In genomic region chr7:78895021-78895652, GRCm38 (mm10) we compare ENCODE assay signal across 8 mouse cellular contexts. TPM values are rescaled to one million over a fixed set of nuclear protein-coding genes. Genes with fewer than 3 reads are reported as not detected.
DNase-seq lines count a peak whose midpoint lies in the region; ATAC-seq and TF ChIP-seq lines count a peak whose summit lies in the region.

No protein-coding gene starts in this region.

- 53% methylated on average over 13 of the region's 13 CpGs for WGBS in lung, postnatal 0 days
- WGBS in limb, embryonic 11.5 days = 56% methylated on average over 13 of the region's 13 CpGs
- WGBS in neural tube, embryonic 15.5 days = 53% methylated on average over 13 of the region's 13 CpGs

- no peaks in the 10 kb centered on the region for H3K36me3 ChIP-seq in lung, postnatal 0 days (ENCODE audit: insufficient read depth, low read length)
- H3K36me3 ChIP-seq in limb, embryonic 11.5 days (ENCODE audit: control insufficient read depth, insufficient read depth, low read length) = no peaks in the 10 kb centered on the region; the same call in 1 of the 2 replicates
- H3K36me3 ChIP-seq in neural tube, embryonic 15.5 days = no peaks in the 10 kb centered on the region

- H3K4me1 ChIP-seq in lung, postnatal 0 days (ENCODE audit: insufficient read depth, low read depth, low read length) = peaks cover 7% of the 10 kb centered on the region; the same call in 1 of the 2 replicates
- peaks cover 14% of the 10 kb centered on the region; the same call in 1 of the 2 replicates for H3K4me1 ChIP-seq in embryonic fibroblast, embryonic 13.5 days (ENCODE audit: control insufficient read depth, insufficient read depth, low read length)
- peaks cover 7% of the 10 kb centered on the region; the same call in 1 of the 2 replicates for H3K4me1 ChIP-seq in limb, embryonic 11.5 days (ENCODE audit: control insufficient read depth, insufficient read depth, low read length)
- peaks cover 24% of the 10 kb centered on the region for H3K4me1 ChIP-seq in neural tube, embryonic 15.5 days

- DNase-seq in lung, postnatal 0 days (ENCODE audit: low spot score) = no peak
- DNase-seq in lung, adult 18-20 months = no peak
- no peak for DNase-seq in limb, embryonic 11.5 days (ENCODE audit: low spot score)
- no peak for DNase-seq in embryo, embryonic 10.5 days (ENCODE audit: low spot score)
- no peak for DNase-seq in frontal cortex, postnatal 14 days (ENCODE audit: low spot score in 2 of 2)
- DNase-seq in cerebellum, postnatal 36 days = no peak

- H3K9ac ChIP-seq in lung, postnatal 0 days (replicated peaks; ENCODE audit: low read depth) = no peak overlapping the region
- H3K9ac ChIP-seq in limb, embryonic 11.5 days (ENCODE audit: low read length) = no peak overlapping the region
- H3K9ac ChIP-seq in neural tube, embryonic 15.5 days (replicated peaks) = peak overlapping the region; percentile 77

- no peak for TF ChIP-seq CTCF in lung, postnatal 0 days (IDR thresholded peaks at IDR 0.05)
- no peak for TF ChIP-seq CTCF in embryonic fibroblast, embryonic 13.5 days (IDR thresholded peaks at IDR 0.05; ENCODE audit: borderline replicate concordance, insufficient read depth, low read length)

- TF ChIP-seq EP300 in lung, postnatal 0 days (IDR thresholded peaks at IDR 0.05) = no peak; the same call in none of the 2 replicates

- H3K4me2 ChIP-seq in lung, postnatal 0 days (replicated peaks; ENCODE audit: low read depth, low read length) = peak overlapping the region; percentile 78
- H3K4me2 ChIP-seq in limb, embryonic 11.5 days (ENCODE audit: low read depth, severe bottlenecking) = peak overlapping the region; percentile 38; the same call in 1 of the 2 replicates
- peak overlapping the region; percentile 87 for H3K4me2 ChIP-seq in neural tube, embryonic 15.5 days

- no peak overlapping the region for H3K27ac ChIP-seq in lung, postnatal 0 days (ENCODE audit: low read length)
- peak overlapping the region; percentile 36; the same call in 1 of the 2 replicates for H3K27ac ChIP-seq in embryonic fibroblast, embryonic 13.5 days (ENCODE audit: insufficient read depth, low read length)
- H3K27ac ChIP-seq in limb, embryonic 11.5 days (replicated peaks; ENCODE audit: low read depth, low read length) = no peak overlapping the region
- peak overlapping the region; percentile 64; the same call in 1 of the 2 replicates for H3K27ac ChIP-seq in neural tube, embryonic 15.5 days (replicated peaks)

- no peak for ATAC-seq in lung, postnatal 0 days
- ATAC-seq in limb, embryonic 11.5 days (ENCODE audit: insufficient number of reproducible peaks, low FRiP score, low TSS enrichment, low read depth) = no peak
- ATAC-seq in neural tube, embryonic 15.5 days (ENCODE audit: low FRiP score) = no peak

- H3K9me3 ChIP-seq in lung, postnatal 0 days (ENCODE audit: low read length) = no peaks in the 10 kb centered on the region
- H3K9me3 ChIP-seq in limb, embryonic 11.5 days (ENCODE audit: control insufficient read depth, low read length) = no peaks in the 10 kb centered on the region
- no peaks in the 10 kb centered on the region for H3K9me3 ChIP-seq in neural tube, embryonic 15.5 days (replicated peaks)

- no peaks in the 10 kb centered on the region for H3K27me3 ChIP-seq in lung, postnatal 0 days (replicated peaks; ENCODE audit: insufficient read depth, low read length)
- H3K27me3 ChIP-seq in limb, embryonic 11.5 days (ENCODE audit: control insufficient read depth, insufficient read depth, low read length) = no peaks in the 10 kb centered on the region
- no peaks in the 10 kb centered on the region for H3K27me3 ChIP-seq in neural tube, embryonic 15.5 days (replicated peaks)

- peak overlapping the region; percentile 83 for H3K4me3 ChIP-seq in lung, postnatal 0 days (ENCODE audit: low read depth, low read length)
- peak overlapping the region; percentile 33 for H3K4me3 ChIP-seq in embryonic fibroblast, embryonic 13.5 days (ENCODE audit: insufficient read depth, low read length)
- peak overlapping the region; percentile 75 for H3K4me3 ChIP-seq in limb, embryonic 11.5 days (ENCODE audit: low read depth, low read length)
- peak overlapping the region; percentile 99 for H3K4me3 ChIP-seq in neural tube, embryonic 15.5 days (replicated peaks)

- no peak for TF ChIP-seq POLR2A in embryonic fibroblast, embryonic 13.5 days (IDR thresholded peaks at IDR 0.05; ENCODE audit: low read depth, low read length)

RNA-seq across cellular contexts. Expression of gene Aen, which starts 0.5 kb away (rescaled TPM):
- polyA plus RNA-seq in lung, postnatal 0 days (2015; fragmentation: Nextera tagmentation; extraction: Ambion mirVana) = 19.9 and 20.0 TPM in 2 replicates
- 90.3 and 122 TPM in 2 replicates for polyA plus RNA-seq in embryonic fibroblast, embryonic 13.5 days (2011; ENCODE audit: insufficient read length, low read depth, missing spikeins)
- polyA plus RNA-seq in limb, embryonic 11.5 days (2014; fragmentation: Nextera tagmentation; extraction: Ambion mirVana) = 36.9 and 41.0 TPM in 2 replicates
- polyA plus RNA-seq in neural tube, embryonic 15.5 days (2015; fragmentation: Nextera tagmentation; extraction: Ambion mirVana) = 55.7 and 58.6 TPM in 2 replicates

RNA-seq across cellular contexts. Expression of gene Isg20, which starts 18.1 kb away (rescaled TPM):
- polyA plus RNA-seq in lung, postnatal 0 days (2015; fragmentation: Nextera tagmentation; extraction: Ambion mirVana) = 31.0 and 38.5 TPM in 2 replicates
- polyA plus RNA-seq in embryonic fibroblast, embryonic 13.5 days (2011; ENCODE audit: insufficient read length, low read depth, missing spikeins) = 7.3 and 9.9 TPM in 2 replicates
- 0.19 and 0.48 TPM in 2 replicates for polyA plus RNA-seq in limb, embryonic 11.5 days (2014; fragmentation: Nextera tagmentation; extraction: Ambion mirVana)
- 1.3 and 10.5 TPM in 2 replicates for polyA plus RNA-seq in neural tube, embryonic 15.5 days (2015; fragmentation: Nextera tagmentation; extraction: Ambion mirVana)

RNA-seq across cellular contexts. Expression of gene Det1, which starts 48.1 kb away (rescaled TPM):
- 7.8 and 8.5 TPM in 2 replicates for polyA plus RNA-seq in lung, postnatal 0 days (2015; fragmentation: Nextera tagmentation; extraction: Ambion mirVana)
- polyA plus RNA-seq in embryonic fibroblast, embryonic 13.5 days (2011; ENCODE audit: insufficient read length, low read depth, missing spikeins) = 9.9 and 12.5 TPM in 2 replicates
- polyA plus RNA-seq in limb, embryonic 11.5 days (2014; fragmentation: Nextera tagmentation; extraction: Ambion mirVana) = 23.5 TPM in 2 replicates
- 12.6 and 13.5 TPM in 2 replicates for polyA plus RNA-seq in neural tube, embryonic 15.5 days (2015; fragmentation: Nextera tagmentation; extraction: Ambion mirVana)

Comparison
In these comparisons a context has a peak if more than half of its experiments do, and no peak if none do; other contexts are left out.
1. H3K27ac ChIP-seq: peak in embryonic fibroblast, embryonic 13.5 days (single experiment) and neural tube, embryonic 15.5 days (single experiment); none in lung, postnatal 0 days (single experiment) and limb, embryonic 11.5 days (single experiment).
2. H3K4me3 ChIP-seq: peak in every context shown above with its lines; median percentile 99 in neural tube, embryonic 15.5 days; 83 in lung, postnatal 0 days; 75 in limb, embryonic 11.5 days; 33 in embryonic fibroblast, embryonic 13.5 days.
3. Peak in every context shown above with its lines, with median percentiles within 50 percentile points of each other: H3K4me2 ChIP-seq.